Mouse (Mus musculus) forebrain, embryonic 10.5 days (tissue): ENCODE results near the gene Rnf130. TPM values are rescaled to one million over a fixed set of nuclear protein-coding genes. Genes with fewer than 3 reads are reported as not detected.

ENCODE experiments used
- DNase-seq: peaks from one replicate; pipeline ENCODE4 v3.0.0-alpha.2; 2017; ENCODE audit warnings: low spot score; ENCODE audit errors: extremely low spot score
- H3K27ac ChIP-seq: fragments of 300-500 bp; sonication (generic); 2 replicates; pipeline ENCODE4 v1.5.1; 2016; ENCODE audit warnings: mild to moderate bottlenecking
- H3K27me3 ChIP-seq: fragments of 300-500 bp; sonication (generic); 2 replicates; pipeline ENCODE4 v1.6.1; 2016; ENCODE audit warnings: mild to moderate bottlenecking; ENCODE audit not compliant: poor library complexity, severe bottlenecking
- H3K36me3 ChIP-seq: fragments of 300-500 bp; sonication (generic); replicated peaks from 2 replicates; pipeline ENCODE4 v1.6.1; 2016; ENCODE audit warnings: mild to moderate bottlenecking, moderate library complexity
- H3K4me1 ChIP-seq: fragments of 300-500 bp; sonication (generic); 2 replicates; pipeline ENCODE4 v1.6.1; 2016
- H3K4me3 ChIP-seq: fragments of 300-500 bp; sonication (generic); 2 replicates; pipeline ENCODE4 v1.5.1; 2016; ENCODE audit warnings: mild to moderate bottlenecking, moderate library complexity
- H3K9me3 ChIP-seq: fragments of 300-500 bp; sonication (generic); 2 replicates; pipeline ENCODE4 v1.6.1; 2016; ENCODE audit warnings: mild to moderate bottlenecking, moderate library complexity
- WGBS: fragments of 180-500 bp; shearing (Covaris S2); methylation state at CpG from one replicate; pipeline ENCODE4 v1.1.7; 2016; 5-methylcytosine and 5-hydroxymethylcytosine counted together
- polyA plus RNA-seq: library from polyadenylated mRNA; unstranded; fragments of >200 nt; fragmentation: Nextera tagmentation; extraction: Ambion mirVana; gene quantifications from 2 replicates; pipeline ENCODE4 v1.2.1, GENCODE M21; 2016

Gene Rnf130
- polyA plus RNA-seq, 1 experiment from 2014 or later: 55.9 TPM

GRCm38 (mm10) chr11:50028416-50028815 is 3.3 kb downstream of the Rnf130 start:
- H3K4me1 ChIP-seq: peaks cover 42% of the 10 kb centered on the region
- DNase-seq: peak; percentile 58
- H3K9me3 ChIP-seq: no peaks in the 10 kb centered on the region
- 0 out of 2 replicates have a peak, but pooled peaks cover 3% of the 10 kb centered on the region for H3K36me3 ChIP-seq
- H3K27ac ChIP-seq: peak overlapping the region; percentile 75
- peak overlapping the region; percentile 97 for H3K4me3 ChIP-seq
- peaks cover 11% of the 10 kb centered on the region for H3K27me3 ChIP-seq

DNA sequence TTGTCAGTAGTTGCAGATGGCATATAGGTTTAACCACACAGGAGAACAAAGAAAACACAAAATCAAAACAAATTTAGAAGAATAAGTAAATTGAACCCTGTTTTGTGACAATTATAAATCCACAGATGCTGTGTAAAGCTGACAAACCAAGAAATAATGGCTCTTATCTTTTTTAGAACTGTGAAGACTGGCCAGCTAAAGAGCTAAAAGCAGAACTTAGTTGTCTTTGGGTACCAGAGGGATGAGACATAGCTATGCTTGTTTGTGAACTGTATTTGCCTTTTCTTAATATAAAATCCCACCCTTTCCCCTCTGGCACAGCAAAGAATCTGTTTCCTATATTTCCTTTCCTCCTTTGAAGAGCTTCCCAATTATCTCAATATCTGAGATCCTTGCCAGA is 9.0 kb downstream of the Rnf130 start:
- Histone ChIP-seq H3K9me3 (no peaks in the 10 kb centered on the region), H3K27ac (no peak overlapping the region), H3K27me3 (no peaks in the 10 kb centered on the region), H3K36me3 (0 out of 2 replicates have a peak, but pooled peaks cover 5% of the 10 kb centered on the region), H3K4me3 (no peak overlapping the region), H3K4me1 (peaks cover 6% of the 10 kb centered on the region)
- DNase-seq: no peak

DNA sequence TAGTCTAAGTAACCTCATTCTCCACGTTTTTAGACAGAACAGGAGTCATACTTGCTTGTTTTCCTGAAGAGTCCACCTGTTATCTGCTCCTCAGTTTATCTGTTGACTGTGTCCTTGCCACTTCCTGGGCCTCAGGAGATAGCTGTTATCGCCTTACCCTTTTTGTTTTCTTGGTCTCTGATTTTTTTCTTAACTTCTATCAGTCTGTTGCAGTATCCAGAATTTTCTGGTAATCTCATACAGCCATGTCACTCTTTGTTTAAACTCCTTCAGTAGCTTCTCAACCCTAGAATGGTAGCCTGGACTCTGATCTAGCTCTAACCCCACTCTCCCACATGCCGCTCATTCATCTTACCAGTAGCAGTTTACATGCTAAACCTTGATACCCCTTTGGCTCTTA is 10.6 kb downstream of the Rnf130 start:
- DNase-seq: no peak
- H3K36me3 ChIP-seq: 0 out of 2 replicates have a peak, but pooled peaks cover 5% of the 10 kb centered on the region
- 81% methylated on average over 3 of the region's 3 CpGs for WGBS

DNA sequence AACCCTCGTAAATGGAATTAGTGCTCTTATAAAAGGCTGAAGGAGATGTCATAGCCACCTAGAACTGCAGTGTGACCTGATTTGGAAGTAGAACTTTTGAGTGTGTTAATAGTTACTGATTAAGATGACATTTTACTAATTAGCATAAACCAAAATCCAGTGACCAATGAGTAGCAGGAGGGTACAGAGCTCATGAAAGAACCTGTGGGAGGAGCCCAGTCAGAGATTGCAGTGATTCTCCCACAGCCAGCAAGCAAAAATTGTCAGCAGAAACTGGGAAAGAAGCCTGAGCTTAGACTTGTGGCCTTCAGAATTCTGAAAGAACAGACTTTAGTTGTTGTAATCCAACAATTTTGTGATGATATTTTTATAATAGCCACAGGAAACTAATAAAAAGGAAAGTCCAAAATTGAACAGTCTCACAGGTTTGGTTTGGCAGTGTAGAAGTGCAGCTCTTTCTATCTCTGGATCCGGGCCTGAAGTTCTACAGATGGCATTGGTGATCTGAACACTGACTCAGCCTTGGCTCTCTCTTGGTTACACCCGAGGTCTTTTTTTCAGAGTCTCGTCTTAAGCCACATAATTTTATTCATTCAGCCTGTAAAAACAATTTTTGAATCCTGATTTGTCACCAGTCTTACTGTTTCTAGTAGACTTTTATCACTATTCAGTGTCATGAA is 11.8 kb downstream of the Rnf130 start:
- H3K27me3 ChIP-seq: no peaks in the 10 kb centered on the region
- no peak overlapping the region for H3K27ac ChIP-seq
- WGBS: 93% methylated on average over 4 of the region's 4 CpGs
- H3K36me3 ChIP-seq: 0 out of 2 replicates have a peak, but pooled peaks cover 5% of the 10 kb centered on the region
- H3K4me1 ChIP-seq: no peaks in the 10 kb centered on the region
- H3K9me3 ChIP-seq: 0 out of 2 replicates have a peak, but pooled peaks cover 2% of the 10 kb centered on the region
- no peak for DNase-seq
- H3K4me3 ChIP-seq: no peak overlapping the region

More for the DNA sequence above, 10.6 kb downstream of the Rnf130 start:
- H3K9me3 ChIP-seq: no peaks in the 10 kb centered on the region
- H3K4me1 ChIP-seq: no peaks in the 10 kb centered on the region
- no peak overlapping the region for H3K4me3 ChIP-seq
- no peak overlapping the region for H3K27ac ChIP-seq
- H3K27me3 ChIP-seq: no peaks in the 10 kb centered on the region

GRCm38 (mm10) chr11:50038757-50039156 is 13.6 kb downstream of the Rnf130 start:
- no peaks in the 10 kb centered on the region for H3K27me3 ChIP-seq
- 0 out of 2 replicates have a peak, but pooled peaks cover 2% of the 10 kb centered on the region for H3K36me3 ChIP-seq
- H3K4me3 ChIP-seq: no peak overlapping the region
- H3K9me3 ChIP-seq: 0 out of 2 replicates have a peak, but pooled peaks cover 2% of the 10 kb centered on the region
- no peaks in the 10 kb centered on the region for H3K4me1 ChIP-seq
- 91% methylated on average over 1 of the region's 1 CpGs for WGBS
- DNase-seq: no peak
- H3K27ac ChIP-seq: no peak overlapping the region

DNA sequence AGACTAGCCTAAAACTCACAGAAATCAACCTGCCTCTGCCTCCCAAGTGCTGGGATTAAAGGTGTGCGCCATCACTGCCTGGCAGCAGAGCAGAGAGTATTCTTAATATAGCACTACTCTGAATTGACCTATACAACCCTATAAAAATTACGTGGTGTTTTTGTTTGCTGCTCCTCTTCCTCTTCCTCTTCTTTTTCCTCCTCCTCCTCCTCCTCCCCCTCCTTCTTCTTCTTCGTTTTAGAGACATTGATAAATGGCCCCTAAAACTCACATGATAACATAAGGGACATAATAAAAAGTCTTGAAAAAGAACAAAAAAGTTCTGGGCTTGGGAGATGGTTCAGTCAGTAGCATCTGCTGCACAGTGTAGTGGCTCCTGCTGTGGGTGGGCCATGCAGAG is 16.0 kb downstream of the Rnf130 start:
- no peak for DNase-seq
- Histone ChIP-seq H3K4me3 (no peak overlapping the region), H3K27ac (no peak overlapping the region), H3K27me3 (no peaks in the 10 kb centered on the region), H3K36me3 (0 out of 2 replicates have a peak, but pooled peaks cover 2% of the 10 kb centered on the region), H3K9me3 (0 out of 2 replicates have a peak, but pooled peaks cover 2% of the 10 kb centered on the region), H3K4me1 (no peaks in the 10 kb centered on the region)
- WGBS: 89% methylated on average over 3 of the region's 3 CpGs

- WGBS: 91% methylated on average over 4 of the region's 4 CpGs
- DNase-seq: no peak
- Histone ChIP-seq H3K9me3 (0 out of 2 replicates have a peak, but pooled peaks cover 2% of the 10 kb centered on the region), H3K27ac (no peak overlapping the region), H3K27me3 (no peaks in the 10 kb centered on the region), H3K36me3 (0 out of 2 replicates have a peak, but pooled peaks cover 2% of the 10 kb centered on the region), H3K4me3 (no peak overlapping the region), H3K4me1 (no peaks in the 10 kb centered on the region)
These were observed 17.3 kb downstream of the Rnf130 start for GRCm38 (mm10) chr11:50042345-50042997.

- H3K4me3 ChIP-seq: no peak overlapping the region
- H3K27me3 ChIP-seq: no peaks in the 10 kb centered on the region
- H3K27ac ChIP-seq: no peak overlapping the region
- WGBS: 91% methylated on average over 4 of the region's 4 CpGs
- 0 out of 2 replicates have a peak, but pooled peaks cover 2% of the 10 kb centered on the region for H3K9me3 ChIP-seq
- no peak for DNase-seq
- no peaks in the 10 kb centered on the region for H3K36me3 ChIP-seq
- H3K4me1 ChIP-seq: no peaks in the 10 kb centered on the region
These were observed 19.3 kb downstream of the Rnf130 start for GRCm38 (mm10) chr11:50044454-50044853.

DNA sequence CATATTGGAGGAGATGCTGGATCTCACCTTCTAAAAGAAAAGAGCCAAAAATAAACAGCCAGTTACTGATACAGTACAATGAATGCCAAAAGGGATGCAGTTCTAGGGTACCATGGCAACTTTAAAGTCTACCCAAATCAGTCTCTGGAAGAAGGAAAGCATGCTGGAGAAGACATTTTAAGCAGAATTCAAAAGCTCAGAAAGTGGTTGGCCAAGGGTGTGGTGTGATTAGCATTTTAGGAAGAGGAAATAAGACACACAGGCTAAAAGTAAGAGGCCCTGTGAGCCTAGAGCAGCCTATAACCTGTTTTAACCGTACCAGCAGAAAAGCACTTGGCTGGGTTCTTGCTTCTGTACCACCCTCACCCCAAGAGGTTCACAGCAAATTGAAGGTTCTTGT is 22.5 kb downstream of the Rnf130 start:
- no peak for DNase-seq
- Histone ChIP-seq H3K36me3 (peaks cover 2% of the 10 kb centered on the region; the same call in 1 of the 2 replicates), H3K9me3 (no peaks in the 10 kb centered on the region), H3K27ac (no peak overlapping the region), H3K4me3 (no peak overlapping the region), H3K27me3 (no peaks in the 10 kb centered on the region), H3K4me1 (no peaks in the 10 kb centered on the region)
- 93% methylated on average over 1 of the region's 1 CpGs for WGBS

DNA sequence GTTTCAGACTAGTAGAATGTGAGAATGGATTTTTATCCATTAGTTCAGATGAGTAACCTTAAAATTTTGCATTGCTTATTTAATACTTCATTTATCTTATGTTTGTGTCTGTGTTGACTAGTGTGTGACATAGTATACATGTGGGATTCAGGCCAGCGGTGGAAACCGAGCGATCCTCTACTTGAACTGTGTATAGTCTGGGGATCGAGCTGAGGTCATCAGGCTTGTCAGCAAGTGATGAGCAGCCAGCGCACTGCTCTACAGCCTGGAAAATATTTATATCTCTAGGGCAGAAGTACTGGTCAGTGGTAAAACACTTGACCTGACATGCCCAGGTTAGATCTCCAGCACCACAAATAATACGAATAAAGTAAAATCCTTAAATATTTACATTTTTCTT is 23.0 kb downstream of the Rnf130 start:
- no peak for DNase-seq
- H3K27ac ChIP-seq: no peak overlapping the region
- H3K36me3 ChIP-seq: peaks cover 8% of the 10 kb centered on the region
- no peaks in the 10 kb centered on the region for H3K4me1 ChIP-seq
- no peak overlapping the region for H3K4me3 ChIP-seq
- WGBS: 89% methylated on average over 6 of the region's 6 CpGs
- no peaks in the 10 kb centered on the region for H3K27me3 ChIP-seq
- H3K9me3 ChIP-seq: no peaks in the 10 kb centered on the region

- H3K4me1 ChIP-seq: no peaks in the 10 kb centered on the region
- H3K27me3 ChIP-seq: no peaks in the 10 kb centered on the region
- 89% methylated on average over 6 of the region's 6 CpGs for WGBS
- H3K27ac ChIP-seq: no peak overlapping the region
- no peaks in the 10 kb centered on the region for H3K9me3 ChIP-seq
- DNase-seq: no peak
- no peak overlapping the region for H3K4me3 ChIP-seq
- peaks cover 29% of the 10 kb centered on the region for H3K36me3 ChIP-seq
These were observed 25.2 kb downstream of the Rnf130 start for GRCm38 (mm10) chr11:50050392-50050791.

- H3K27me3 ChIP-seq: no peaks in the 10 kb centered on the region
- H3K36me3 ChIP-seq: peaks cover 53% of the 10 kb centered on the region
- H3K9me3 ChIP-seq: no peaks in the 10 kb centered on the region
- 90% methylated on average over 2 of the region's 2 CpGs for WGBS
- 0 out of 2 replicates have a peak, but pooled peaks cover 5% of the 10 kb centered on the region for H3K4me1 ChIP-seq
- H3K4me3 ChIP-seq: no peak overlapping the region
- DNase-seq: no peak
- H3K27ac ChIP-seq: no peak overlapping the region
These were observed 32.6 kb downstream of the Rnf130 start for GRCm38 (mm10) chr11:50057713-50058112.

GRCm38 (mm10) chr11:50058277-50058676 is 33.1 kb downstream of the Rnf130 start:
- H3K4me1 ChIP-seq: 0 out of 2 replicates have a peak, but pooled peaks cover 5% of the 10 kb centered on the region
- H3K27ac ChIP-seq: no peak overlapping the region
- H3K9me3 ChIP-seq: no peaks in the 10 kb centered on the region
- no peak overlapping the region for H3K4me3 ChIP-seq
- no peaks in the 10 kb centered on the region for H3K27me3 ChIP-seq
- peaks cover 51% of the 10 kb centered on the region for H3K36me3 ChIP-seq
- 93% methylated on average over 6 of the region's 6 CpGs for WGBS
- no peak for DNase-seq
